Mouse (Mus musculus) liver (tissue): ENCODE results near the gene Ppif.

Source experiments
- DNase-seq: peaks from one replicate; pipeline ENCODE4 v3.0.0-alpha.2; 2020; ENCODE audit warnings: mixed read lengths

Gene Ppif

DNA sequence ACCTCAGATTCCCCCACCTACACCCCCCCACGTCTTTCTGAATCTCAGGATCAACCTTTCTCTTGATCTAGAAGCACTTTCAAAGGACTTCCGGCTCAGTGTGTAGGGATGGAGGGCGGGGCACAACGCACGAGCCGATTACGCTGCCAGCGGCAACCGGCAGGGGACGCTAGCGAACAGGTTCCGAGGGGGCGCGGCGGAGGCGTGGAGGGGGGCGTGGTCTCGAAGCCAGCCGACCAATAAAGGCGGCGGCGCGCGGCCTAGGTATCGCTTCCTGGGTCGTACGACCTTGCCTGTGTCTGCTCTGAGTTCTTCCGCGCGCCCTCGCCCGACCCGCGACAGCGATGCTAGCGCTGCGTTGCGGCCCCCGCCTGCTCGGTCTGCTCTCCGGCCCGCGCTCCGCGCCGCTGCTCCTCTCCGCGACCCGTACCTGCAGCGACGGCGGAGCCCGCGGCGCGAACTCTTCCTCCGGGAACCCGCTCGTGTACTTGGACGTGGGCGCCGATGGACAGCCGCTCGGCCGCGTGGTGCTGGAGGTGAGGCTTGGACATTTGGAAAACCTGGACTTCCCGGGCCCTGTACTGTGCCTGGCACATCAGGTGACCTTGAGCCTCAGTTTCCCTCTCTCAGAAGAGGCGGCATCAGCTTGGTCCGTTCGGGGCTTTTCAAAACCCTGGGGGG is at the start of gene Ppif:
Ppif (plus strand) TSS at position 267 of the 681 bp plus-strand sequence.
- DNase-seq = peak; percentile 96

- no peak for DNase-seq
Measured at GRCm38 (mm10) chr14:25645717-25646116, 48.2 kb upstream of the Ppif start.

- peak; percentile 39 for DNase-seq
Measured at GRCm38 (mm10) chr14:25646161-25646621, 47.8 kb upstream of the Ppif start.

- DNase-seq = no peak
Measured at GRCm38 (mm10) chr14:25651131-25651530, 42.8 kb upstream of the Ppif start.

DNA sequence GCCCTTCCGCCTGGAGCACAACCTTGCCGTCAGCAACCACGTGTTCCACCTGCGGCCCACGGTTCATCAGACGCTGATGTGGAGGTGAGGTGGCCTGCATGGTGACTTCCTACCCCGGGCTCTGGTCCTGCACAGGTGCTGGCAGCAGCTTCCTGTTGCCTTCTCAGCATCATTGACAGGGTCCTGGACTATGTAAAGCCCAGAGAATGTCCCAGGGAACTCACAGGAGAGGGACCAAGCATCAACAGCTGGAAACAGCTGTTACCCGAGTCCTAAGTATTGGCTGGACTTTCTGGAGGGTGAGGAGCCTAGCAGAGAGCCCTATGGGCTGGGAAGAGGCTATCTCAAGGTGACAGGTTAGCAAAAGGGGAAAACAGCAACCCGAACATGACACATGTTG is 42.0 kb upstream of the Ppif start:
- DNase-seq = no peak

DNA sequence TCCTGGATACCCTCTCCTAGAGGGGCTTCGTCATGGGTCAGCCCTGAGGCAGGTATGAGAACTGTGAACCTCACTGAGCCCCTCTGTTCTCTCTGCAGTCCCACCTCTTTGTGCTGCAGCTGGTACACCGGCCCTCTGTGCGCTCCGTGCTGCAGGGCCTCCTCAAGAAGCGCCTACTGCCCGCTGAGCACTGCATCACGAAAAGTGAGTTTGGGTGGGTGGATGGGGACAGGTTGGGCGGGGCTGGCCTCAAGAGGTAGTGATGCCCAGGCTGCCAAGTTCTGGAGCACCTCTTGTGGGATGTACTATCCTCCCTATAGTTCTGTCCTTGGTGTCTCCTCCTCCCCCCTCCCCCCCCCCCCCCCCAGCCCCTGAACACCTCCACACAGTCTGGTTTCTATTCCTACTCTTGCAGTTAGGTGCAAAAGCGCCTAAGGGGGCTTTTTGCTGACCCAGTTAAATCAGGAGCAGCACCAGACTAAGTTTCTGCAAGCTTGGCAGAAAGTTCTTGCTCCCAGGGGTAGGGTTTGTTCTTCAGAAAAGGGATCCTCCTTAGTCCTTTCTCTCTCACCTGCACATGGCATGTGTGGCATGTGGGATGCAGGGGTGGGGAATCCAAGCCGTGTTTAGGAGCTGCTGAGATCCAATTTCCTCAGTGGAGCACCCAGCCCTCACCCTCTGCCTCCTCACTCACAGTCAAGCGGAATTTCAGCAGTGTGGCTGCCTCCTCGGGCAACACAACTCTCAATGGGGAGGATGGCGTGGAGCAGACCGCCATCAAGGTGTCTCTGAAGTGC is 39.4 kb upstream of the Ppif start:
- no peak for DNase-seq

DNA sequence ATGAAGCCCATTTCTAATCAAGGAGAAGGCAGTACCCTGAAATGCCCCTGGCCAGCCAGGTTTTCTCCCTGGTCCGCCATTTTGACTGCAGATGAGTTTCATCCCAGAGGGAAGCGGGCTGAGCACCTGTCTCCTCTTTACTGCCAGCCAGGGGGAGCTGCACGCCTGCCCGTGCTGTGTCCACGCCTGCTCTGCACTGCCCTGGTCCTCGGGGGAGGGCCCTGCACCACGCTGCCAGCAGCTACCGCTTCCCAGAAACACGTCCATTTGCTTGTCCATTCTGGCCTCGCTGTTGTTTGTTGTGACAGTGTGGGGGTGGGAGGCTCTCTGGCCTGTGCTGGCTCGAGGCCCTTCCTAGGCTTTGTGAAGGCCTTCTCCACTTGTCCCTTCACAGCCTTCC is 33.3 kb upstream of the Ppif start:
- peak; percentile 37 for DNase-seq

- peak; percentile 22 for DNase-seq
Measured at GRCm38 (mm10) chr14:25661185-25661920, 32.6 kb upstream of the Ppif start.

DNA sequence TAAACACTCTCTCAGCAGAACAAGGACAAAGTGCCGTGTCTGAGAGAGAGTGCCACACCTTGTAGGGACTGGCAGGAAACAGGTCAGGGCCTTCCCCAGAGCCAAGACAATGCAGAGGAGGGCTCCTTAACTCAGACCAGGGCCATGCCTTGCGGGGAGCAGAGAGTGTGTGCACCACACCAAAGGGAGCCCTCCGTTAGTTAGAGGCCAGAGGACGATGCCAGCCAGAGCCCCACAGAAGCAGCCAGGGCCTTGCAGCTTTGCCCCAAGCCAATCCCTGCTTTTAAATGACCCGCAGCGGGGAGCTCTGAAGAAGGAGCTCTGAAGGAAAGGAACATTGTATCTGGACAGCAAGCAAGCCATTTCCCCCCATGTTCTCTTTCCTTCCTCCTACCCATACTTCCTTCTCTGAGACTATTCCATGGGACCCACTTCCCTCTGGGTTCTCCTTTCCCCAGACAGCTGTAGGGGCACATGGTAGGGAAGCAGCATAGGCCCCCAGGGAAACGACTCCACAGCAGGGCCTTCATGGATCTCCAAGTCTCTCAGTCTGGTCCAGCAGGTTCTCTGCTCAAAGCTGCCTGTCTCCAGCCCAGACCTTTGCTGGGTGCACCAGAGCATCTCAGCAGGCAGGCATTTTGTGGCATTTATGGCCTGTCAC is 30.2 kb upstream of the Ppif start:
- DNase-seq = no peak

GRCm38 (mm10) chr14:25664310-25664695 is 29.7 kb upstream of the Ppif start:
- DNase-seq = no peak

GRCm38 (mm10) chr14:25665314-25665970 is 28.5 kb upstream of the Ppif start:
- no peak for DNase-seq

DNA sequence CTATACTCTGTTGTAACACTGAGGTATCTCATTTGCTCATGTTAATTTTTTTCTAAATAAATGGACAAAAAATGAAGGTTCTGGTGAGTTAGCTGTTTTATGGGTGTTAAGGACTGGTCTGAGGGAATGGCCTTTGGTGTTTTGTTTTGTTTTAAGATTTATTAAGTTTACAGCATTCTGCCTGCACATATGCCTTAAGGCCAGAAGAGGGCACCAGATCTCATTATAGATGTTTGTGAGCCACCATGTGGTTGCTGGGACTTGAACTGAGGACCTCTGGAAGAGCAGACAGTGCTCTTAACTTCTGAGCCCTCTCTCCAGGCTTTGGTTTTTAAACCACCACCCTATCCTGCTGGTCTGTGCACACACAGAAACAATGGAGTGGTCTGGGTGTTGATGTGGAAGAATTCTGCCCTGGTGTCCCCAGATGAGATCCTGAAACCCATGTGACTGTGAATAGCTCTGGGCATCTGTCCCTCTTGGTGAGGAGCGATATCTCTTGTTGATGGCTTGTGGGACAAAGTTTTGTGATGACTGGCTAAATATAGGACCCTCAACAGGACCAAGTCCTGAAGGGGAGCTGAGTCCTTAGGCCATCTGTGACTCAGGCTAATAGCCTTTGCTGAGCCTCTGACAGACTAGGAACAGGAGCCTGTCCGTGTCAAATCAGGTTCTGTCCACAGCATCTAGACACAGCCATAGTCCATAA is 27.1 kb upstream of the Ppif start:
- DNase-seq = no peak

DNA sequence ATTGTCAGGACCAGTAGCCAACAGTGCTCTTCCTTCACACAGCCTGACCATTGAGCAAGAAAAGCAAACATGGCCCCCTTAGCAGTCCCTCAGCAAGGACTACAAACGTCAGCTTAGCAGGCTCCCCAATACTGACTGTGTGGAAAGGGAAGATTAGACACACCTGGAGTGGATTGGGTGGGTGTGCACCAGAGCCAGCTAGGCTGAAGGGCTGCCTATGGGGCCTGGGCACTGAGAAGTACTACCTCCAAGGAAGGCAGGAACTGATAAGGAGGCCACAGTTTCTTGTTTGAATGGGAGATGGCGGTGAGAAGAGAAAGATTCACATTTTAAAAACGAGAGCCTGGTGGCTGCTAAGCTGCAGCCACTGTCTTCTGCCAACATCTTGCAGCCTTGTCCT is 26.4 kb upstream of the Ppif start:
- DNase-seq = peak; percentile 51

DNA sequence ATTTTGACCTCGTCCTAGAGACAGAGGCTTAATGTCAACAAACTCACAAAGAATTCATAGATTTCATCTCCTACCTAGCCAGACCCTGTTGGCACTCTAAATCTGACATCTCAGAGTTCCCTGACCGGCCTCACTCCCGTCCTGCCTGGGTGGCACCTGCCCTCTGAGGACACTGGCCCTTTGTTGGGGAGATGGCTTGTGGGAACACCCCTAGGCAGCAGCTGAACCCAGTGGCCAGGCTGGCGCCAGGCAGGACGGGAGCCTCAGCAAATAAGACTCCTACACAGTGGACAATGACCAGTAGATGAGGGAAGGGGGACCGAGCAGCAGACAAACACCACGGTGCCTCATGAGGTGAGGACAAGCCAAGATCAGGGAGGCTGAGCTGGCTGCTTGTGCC is 14.3 kb upstream of the Ppif start:
- DNase-seq = no peak

- DNase-seq = no peak
Measured at GRCm38 (mm10) chr14:25682020-25682419, 11.9 kb upstream of the Ppif start.

DNA sequence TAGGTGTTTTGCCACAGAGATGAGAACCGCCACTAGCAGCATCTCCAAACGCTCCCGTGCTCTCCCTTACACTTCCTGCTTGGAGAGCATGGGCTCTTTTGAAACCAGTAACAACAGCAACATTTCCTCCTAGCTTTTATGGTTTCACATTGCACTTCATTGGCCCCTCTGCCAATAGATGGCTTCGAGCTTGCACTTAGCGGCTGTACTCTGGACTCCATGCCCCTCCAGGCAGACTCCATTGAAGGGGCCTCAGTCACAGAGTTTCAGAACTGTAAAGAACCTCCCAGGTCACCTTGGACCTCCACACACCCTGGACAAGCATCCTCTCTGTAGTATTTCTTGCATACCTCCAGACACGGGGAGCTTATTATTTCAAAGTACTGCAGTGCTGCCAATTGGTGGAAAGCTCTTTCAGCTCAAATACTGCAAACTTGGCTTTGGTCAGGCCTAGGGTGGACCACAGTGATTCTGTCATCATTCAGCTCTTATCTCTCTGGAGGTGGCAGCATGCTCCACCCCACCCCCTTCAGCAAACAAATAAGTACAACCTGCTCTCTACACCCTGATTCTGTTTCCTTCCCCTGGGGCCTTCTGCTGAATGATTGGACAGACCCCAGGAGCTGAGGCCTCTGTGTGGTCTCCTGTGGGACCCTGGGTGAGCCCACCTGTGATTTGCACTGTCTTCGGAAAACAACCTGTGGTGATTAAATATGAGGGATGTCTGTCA is 7.6 kb upstream of the Ppif start:
- no peak for DNase-seq

DNA sequence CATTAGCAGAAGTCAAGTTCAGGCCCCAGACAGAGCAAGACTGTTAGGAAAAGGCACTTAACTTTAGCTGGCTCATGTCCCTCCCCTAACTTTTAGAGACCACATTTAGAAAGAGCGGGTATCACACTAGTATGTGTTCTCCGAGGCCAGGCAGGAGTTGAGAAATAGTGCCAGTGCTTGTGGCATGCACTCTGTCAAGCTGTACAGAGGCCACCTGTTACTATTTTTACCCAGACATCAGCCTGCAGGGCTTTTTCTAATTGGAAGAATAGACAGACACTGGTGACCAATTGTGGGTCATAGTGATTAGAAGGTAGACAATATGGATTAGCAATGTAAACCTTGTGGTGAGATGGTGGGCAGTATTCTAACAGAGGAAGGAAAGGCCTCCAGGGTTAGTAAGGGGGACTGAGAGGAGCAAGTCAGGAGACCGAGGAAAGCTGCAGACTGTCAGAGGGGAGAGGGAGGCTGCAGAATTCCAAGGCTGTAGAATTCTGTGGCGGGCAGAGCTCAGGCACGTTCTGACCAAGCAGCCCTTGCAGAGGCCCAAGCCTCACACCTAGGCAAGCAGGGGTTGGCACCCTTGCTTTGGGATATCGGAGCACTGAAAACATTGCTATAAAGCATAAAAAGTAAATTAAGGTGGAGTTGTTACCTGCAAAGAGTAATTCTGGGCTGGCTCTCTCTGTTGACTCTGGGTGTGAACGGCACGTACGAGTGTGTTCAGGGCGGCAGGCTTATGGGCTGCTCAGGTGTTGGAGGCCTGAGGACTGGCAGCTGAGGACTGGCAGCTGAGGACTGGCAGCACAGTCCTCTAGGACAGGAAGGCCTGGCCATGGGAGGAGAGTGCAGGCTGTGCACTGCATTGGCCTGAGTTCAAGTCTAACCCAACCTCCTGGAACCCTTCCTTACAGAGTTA is 6.7 kb upstream of the Ppif start:
- no peak for DNase-seq

GRCm38 (mm10) chr14:25693271-25693887 is 575 bp upstream of the Ppif start:
- no peak for DNase-seq

DNA sequence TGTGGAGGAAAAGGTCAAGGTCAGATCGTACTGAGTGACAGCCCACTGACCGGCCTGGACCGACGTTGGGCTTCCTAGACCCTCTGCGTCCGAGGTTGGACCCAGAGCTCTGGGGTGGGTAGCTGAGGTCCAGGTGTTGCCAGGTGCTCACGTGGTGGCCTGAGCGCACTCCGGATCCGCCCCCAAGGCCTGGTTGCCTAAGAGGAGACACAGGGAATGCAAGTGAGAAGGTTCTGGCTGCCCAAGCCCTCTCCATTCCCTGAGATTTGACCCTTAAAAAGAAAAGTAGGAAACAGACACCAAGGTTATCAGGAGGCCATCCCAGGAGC is 579 bp downstream of the Ppif start:
- peak; percentile 50 for DNase-seq

DNA sequence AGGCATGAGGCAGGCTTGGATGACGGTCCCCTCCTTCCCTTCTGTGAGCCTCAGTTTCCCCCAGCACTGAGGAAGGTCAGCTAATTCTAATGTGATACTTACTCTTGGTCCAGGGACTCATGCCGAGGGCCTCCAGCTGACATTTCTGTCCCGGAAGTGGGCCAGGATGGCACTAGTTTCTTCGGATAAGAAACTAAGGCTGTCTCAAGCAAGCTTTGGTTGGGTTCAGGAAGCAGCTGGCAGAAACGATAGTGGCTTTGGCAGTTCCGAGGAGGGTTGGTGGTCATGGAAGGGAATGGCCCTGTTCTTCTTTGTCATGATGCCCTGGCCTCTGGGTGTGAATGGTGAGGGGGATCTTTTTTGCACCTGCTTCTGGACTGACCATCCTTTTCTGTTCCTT is 1.1 kb downstream of the Ppif start:
- peak; percentile 31 for DNase-seq
